Mouse (Mus musculus): Measurements from ENCODE around the gene Gm572. TPM values are rescaled to one million over a fixed set of nuclear protein-coding genes. Genes with fewer than 3 reads are reported as not detected.
A peak's percentile ranks its signal among the peaks of the same experiment; 100 is the strongest.

The Gm572 gene
- polyA plus RNA-seq, 1 experiment from 2014 or later = 0.19 TPM

DNA sequence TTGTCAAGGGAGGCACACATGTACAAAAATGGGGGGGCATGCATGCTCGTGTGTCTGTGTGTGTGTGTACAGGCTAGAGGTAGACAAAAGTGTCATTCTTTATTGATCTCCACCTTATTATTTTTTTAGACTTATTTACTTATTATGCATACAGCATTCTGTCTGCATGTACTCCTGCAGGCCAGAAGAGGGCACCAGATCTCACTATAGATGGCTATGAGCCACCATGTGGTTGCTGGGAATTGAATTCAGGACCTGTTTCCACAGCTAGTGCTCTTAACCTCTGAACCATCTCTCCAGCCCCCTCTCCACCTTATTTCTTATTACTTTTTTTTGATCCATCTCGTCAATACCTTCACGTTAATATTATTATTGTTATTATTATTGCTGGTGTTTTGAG lies 6.2 kb downstream of the Gm572 start:
- Histone ChIP-seq H3K9ac (ENCODE audit: low read depth, low read length) (no peak overlapping the region), H3K4me1 (ENCODE audit: control insufficient read depth, insufficient read depth, low read length) (no peaks in the 10 kb centered on the region), H3K27ac (ENCODE audit: low read depth, low read length) (no peak overlapping the region), H3K4me3 (ENCODE audit: low read depth, low read length) (no peak overlapping the region), H3K4me2 (no peak overlapping the region), H3K27me3 (ENCODE audit: control insufficient read depth, insufficient read depth, low read length) (no peaks in the 10 kb centered on the region), H3K9me3 (replicated peaks; ENCODE audit: control insufficient read depth, low read length) (peaks cover 2% of the 10 kb centered on the region; the same call in 1 of the 2 replicates), H3K36me3 (ENCODE audit: control insufficient read depth, insufficient read depth, low read length) (no peaks in the 10 kb centered on the region)
- 62% methylated on average over 3 of the region's 3 CpGs for WGBS (ENCODE audit: insufficient replicate concordance)
- no peak for ATAC-seq (replicated peaks; ENCODE audit: insufficient number of reproducible peaks, low FRiP score, low TSS enrichment)

GRCm38 (mm10) chr4:148651045-148651444 lies 7.9 kb downstream of the Gm572 start:
- no peak overlapping the region for H3K4me2 ChIP-seq
- H3K4me1 ChIP-seq (ENCODE audit: control insufficient read depth, insufficient read depth, low read length) = no peaks in the 10 kb centered on the region
- no peak overlapping the region for H3K4me3 ChIP-seq (ENCODE audit: low read depth, low read length)
- no peak overlapping the region for H3K27ac ChIP-seq (ENCODE audit: low read depth, low read length)
- ATAC-seq (replicated peaks; ENCODE audit: insufficient number of reproducible peaks, low FRiP score, low TSS enrichment) = no peak
- H3K9ac ChIP-seq (ENCODE audit: low read depth, low read length) = no peak overlapping the region
- H3K36me3 ChIP-seq (ENCODE audit: control insufficient read depth, insufficient read depth, low read length) = no peaks in the 10 kb centered on the region
- WGBS (ENCODE audit: insufficient replicate concordance) = 75% methylated on average over 9 of the region's 9 CpGs
- H3K27me3 ChIP-seq (ENCODE audit: control insufficient read depth, insufficient read depth, low read length) = no peaks in the 10 kb centered on the region
- H3K9me3 ChIP-seq (replicated peaks; ENCODE audit: control insufficient read depth, low read length) = peaks cover 2% of the 10 kb centered on the region; the same call in 1 of the 2 replicates

DNA sequence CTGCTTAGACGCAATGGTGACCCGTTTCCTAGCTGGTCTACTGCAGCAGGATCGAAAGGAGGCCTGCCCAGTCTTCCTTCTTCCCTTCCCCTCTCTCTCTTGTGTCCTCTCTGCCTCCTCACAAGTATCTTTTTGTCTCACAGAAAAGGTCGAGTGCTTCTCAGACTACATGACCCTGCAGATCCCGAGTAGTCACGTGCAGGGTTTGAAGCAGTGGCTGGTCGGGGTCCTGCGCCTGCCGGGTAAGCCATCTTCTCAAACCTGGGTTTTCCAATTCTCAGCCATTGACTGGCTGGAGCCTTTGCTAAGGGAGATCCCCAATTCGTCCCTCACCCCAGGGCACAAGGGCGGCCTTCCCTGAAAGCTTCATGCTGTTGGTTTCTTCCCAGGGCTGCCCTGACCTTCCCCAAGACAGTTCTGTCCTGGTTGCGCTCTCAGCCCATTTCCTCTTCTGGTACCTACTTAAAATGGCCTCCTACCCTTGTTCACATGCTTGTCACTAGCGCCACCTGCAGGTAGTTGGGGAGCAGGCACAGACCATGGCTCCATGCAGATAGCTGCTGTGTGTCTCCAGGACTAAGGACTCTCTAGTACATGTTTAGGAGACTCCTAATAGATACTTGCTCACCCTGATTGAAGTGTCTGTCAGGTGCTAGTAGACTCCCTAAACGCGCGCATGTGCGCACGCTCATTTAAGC lies 11.7 kb downstream of the Gm572 start:
- Histone ChIP-seq H3K4me3 (ENCODE audit: low read depth, low read length) (no peak overlapping the region), H3K4me1 (ENCODE audit: control insufficient read depth, insufficient read depth, low read length) (peaks cover 16% of the 10 kb centered on the region), H3K27me3 (ENCODE audit: control insufficient read depth, insufficient read depth, low read length) (no peaks in the 10 kb centered on the region), H3K9ac (ENCODE audit: low read depth, low read length) (no peak overlapping the region), H3K9me3 (replicated peaks; ENCODE audit: control insufficient read depth, low read length) (peaks cover 2% of the 10 kb centered on the region; the same call in 1 of the 2 replicates), H3K4me2 (no peak overlapping the region), H3K36me3 (ENCODE audit: control insufficient read depth, insufficient read depth, low read length) (no peaks in the 10 kb centered on the region), H3K27ac (ENCODE audit: low read depth, low read length) (no peak overlapping the region)
- no peak for ATAC-seq (replicated peaks; ENCODE audit: insufficient number of reproducible peaks, low FRiP score, low TSS enrichment)
- 81% methylated on average over 18 of the region's 18 CpGs for WGBS (ENCODE audit: insufficient replicate concordance)

GRCm38 (mm10) chr4:148656691-148657258 lies 13.7 kb downstream of the Gm572 start:
- Histone ChIP-seq H3K27me3 (ENCODE audit: control insufficient read depth, insufficient read depth, low read length) (no peaks in the 10 kb centered on the region), H3K36me3 (ENCODE audit: control insufficient read depth, insufficient read depth, low read length) (no peaks in the 10 kb centered on the region), H3K4me2 (peak overlapping the region; percentile 48), H3K4me3 (ENCODE audit: low read depth, low read length) (no peak overlapping the region), H3K4me1 (ENCODE audit: control insufficient read depth, insufficient read depth, low read length) (peaks cover 16% of the 10 kb centered on the region), H3K9me3 (replicated peaks; ENCODE audit: control insufficient read depth, low read length) (peaks cover 2% of the 10 kb centered on the region; the same call in 1 of the 2 replicates), H3K27ac (ENCODE audit: low read depth, low read length) (peak overlapping the region; percentile 29; the same call in 1 of the 2 replicates), H3K9ac (ENCODE audit: low read depth, low read length) (no peak overlapping the region)
- no peak for ATAC-seq (replicated peaks; ENCODE audit: insufficient number of reproducible peaks, low FRiP score, low TSS enrichment)
- WGBS (ENCODE audit: insufficient replicate concordance) = 34% methylated on average over 15 of the region's 15 CpGs

DNA sequence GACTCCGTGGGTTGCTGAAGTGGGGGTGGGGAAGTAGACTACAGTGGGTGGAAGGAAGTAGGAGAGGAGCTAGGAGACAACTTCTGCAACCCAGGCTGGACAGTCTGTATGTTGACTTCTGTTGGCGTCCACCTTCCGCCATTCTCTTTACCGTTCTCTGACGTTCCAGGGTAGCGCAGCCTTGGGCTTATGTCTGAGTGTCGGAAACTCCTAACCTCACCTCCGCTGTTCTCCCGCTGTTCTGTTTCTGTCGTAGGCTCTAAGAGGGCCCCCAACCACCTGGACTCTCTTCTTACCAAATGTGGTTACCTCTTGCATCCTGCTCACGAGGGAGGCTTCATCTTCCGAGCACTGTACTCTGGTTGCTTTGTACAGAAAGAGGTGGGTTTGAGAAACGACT lies 14.7 kb downstream of the Gm572 start:
- peaks cover 2% of the 10 kb centered on the region; the same call in 1 of the 2 replicates for H3K9me3 ChIP-seq (replicated peaks; ENCODE audit: control insufficient read depth, low read length)
- no peak overlapping the region for H3K9ac ChIP-seq (ENCODE audit: low read depth, low read length)
- H3K4me3 ChIP-seq (ENCODE audit: low read depth, low read length) = no peak overlapping the region
- H3K36me3 ChIP-seq (ENCODE audit: control insufficient read depth, insufficient read depth, low read length) = no peaks in the 10 kb centered on the region
- no peak overlapping the region for H3K27ac ChIP-seq (ENCODE audit: low read depth, low read length)
- ATAC-seq (replicated peaks; ENCODE audit: insufficient number of reproducible peaks, low FRiP score, low TSS enrichment) = no peak
- WGBS (ENCODE audit: insufficient replicate concordance) = 82% methylated on average over 13 of the region's 13 CpGs
- H3K4me2 ChIP-seq = peak overlapping the region; percentile 48; the same call in 1 of the 2 replicates
- H3K27me3 ChIP-seq (ENCODE audit: control insufficient read depth, insufficient read depth, low read length) = no peaks in the 10 kb centered on the region; the same call in 1 of the 2 replicates
- H3K4me1 ChIP-seq (ENCODE audit: control insufficient read depth, insufficient read depth, low read length) = peaks cover 22% of the 10 kb centered on the region

GRCm38 (mm10) chr4:148660174-148660573 lies 17.1 kb downstream of the Gm572 start:
- H3K4me3 ChIP-seq (ENCODE audit: low read depth, low read length) = no peak overlapping the region
- no peak overlapping the region for H3K4me2 ChIP-seq
- ATAC-seq (replicated peaks; ENCODE audit: insufficient number of reproducible peaks, low FRiP score, low TSS enrichment) = no peak
- WGBS (ENCODE audit: insufficient replicate concordance) = 58% methylated on average over 3 of the region's 3 CpGs
- H3K27me3 ChIP-seq (ENCODE audit: control insufficient read depth, insufficient read depth, low read length) = peaks cover 7% of the 10 kb centered on the region
- no peak overlapping the region for H3K9ac ChIP-seq (ENCODE audit: low read depth, low read length)
- peaks cover 26% of the 10 kb centered on the region for H3K4me1 ChIP-seq (ENCODE audit: control insufficient read depth, insufficient read depth, low read length)
- H3K9me3 ChIP-seq (replicated peaks; ENCODE audit: control insufficient read depth, low read length) = no peaks in the 10 kb centered on the region
- no peak overlapping the region for H3K27ac ChIP-seq (ENCODE audit: low read depth, low read length)
- no peaks in the 10 kb centered on the region for H3K36me3 ChIP-seq (ENCODE audit: control insufficient read depth, insufficient read depth, low read length)

- Histone ChIP-seq H3K4me3 (ENCODE audit: low read depth, low read length) (no peak overlapping the region), H3K27me3 (ENCODE audit: control insufficient read depth, insufficient read depth, low read length) (peaks cover 7% of the 10 kb centered on the region), H3K27ac (ENCODE audit: low read depth, low read length) (peak overlapping the region; percentile 10; the same call in 1 of the 2 replicates), H3K4me2 (peak overlapping the region; percentile 55), H3K36me3 (ENCODE audit: control insufficient read depth, insufficient read depth, low read length) (no peaks in the 10 kb centered on the region), H3K4me1 (ENCODE audit: control insufficient read depth, insufficient read depth, low read length) (peaks cover 22% of the 10 kb centered on the region), H3K9me3 (replicated peaks; ENCODE audit: control insufficient read depth, low read length) (no peaks in the 10 kb centered on the region), H3K9ac (ENCODE audit: low read depth, low read length) (no peak overlapping the region)
- no peak for ATAC-seq (replicated peaks; ENCODE audit: insufficient number of reproducible peaks, low FRiP score, low TSS enrichment)
- 31% methylated on average over 21 of the region's 21 CpGs for WGBS (ENCODE audit: insufficient replicate concordance)
Measured at GRCm38 (mm10) chr4:148662168-148662965, 19.2 kb downstream of the Gm572 start.

DNA sequence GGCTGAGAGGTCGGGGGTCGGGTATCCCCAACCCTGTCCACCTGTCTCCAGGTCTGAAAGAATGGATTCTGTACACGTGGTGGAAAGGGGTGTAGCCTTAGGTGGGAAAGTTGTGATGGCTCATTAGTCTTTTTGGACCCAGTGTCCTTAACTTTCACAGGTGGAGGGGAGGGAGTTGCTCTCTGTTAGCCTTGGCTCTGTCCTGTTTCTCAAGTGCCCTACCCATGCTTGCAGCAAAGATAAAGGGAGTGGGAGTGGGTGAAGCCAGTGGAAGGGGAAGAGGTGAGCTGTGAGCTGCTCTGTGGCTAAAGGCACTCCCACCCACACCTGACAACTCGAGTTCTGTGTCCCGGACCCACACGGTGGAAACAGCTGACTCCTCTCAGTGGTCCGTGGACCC lies 20.2 kb downstream of the Gm572 start:
- H3K9ac ChIP-seq (ENCODE audit: low read depth, low read length) = no peak overlapping the region
- H3K4me3 ChIP-seq (ENCODE audit: low read depth, low read length) = no peak overlapping the region
- no peaks in the 10 kb centered on the region for H3K9me3 ChIP-seq (replicated peaks; ENCODE audit: control insufficient read depth, low read length)
- 70% methylated on average over 7 of the region's 7 CpGs for whole genome bisulfite sequencing (ENCODE audit: insufficient replicate concordance)
- H3K4me1 ChIP-seq (ENCODE audit: control insufficient read depth, insufficient read depth, low read length) = peaks cover 19% of the 10 kb centered on the region
- H3K27ac ChIP-seq (ENCODE audit: low read depth, low read length) = no peak overlapping the region
- H3K36me3 ChIP-seq (ENCODE audit: control insufficient read depth, insufficient read depth, low read length) = no peaks in the 10 kb centered on the region
- peaks cover 7% of the 10 kb centered on the region for H3K27me3 ChIP-seq (ENCODE audit: control insufficient read depth, insufficient read depth, low read length)
- H3K4me2 ChIP-seq = no peak overlapping the region
- no peak for ATAC-seq (replicated peaks; ENCODE audit: insufficient number of reproducible peaks, low FRiP score, low TSS enrichment)
